Mouse (Mus musculus) lung, embryonic 15.5 days (tissue): ENCODE results near the gene Oas1h. TPM values are rescaled to one million over a fixed set of nuclear protein-coding genes. Genes with fewer than 3 reads are reported as not detected.
"Not testable (repeated sequence)": the region's sequence is repeated elsewhere in the genome, so short reads cannot be mapped to it uniquely, and the experiment has no call there.

ENCODE experiments used
- ATAC-seq: fragments of 200-750 bp; cut with Nextera tagmentation; 2 replicates; pipeline ENCODE4 v1.8.0; 2017; ENCODE audit warnings: moderate number of reproducible peaks, borderline replicate concordance; ENCODE audit not compliant: low FRiP score, low TSS enrichment; ENCODE audit errors: extremely low read depth
- H3K27ac ChIP-seq: fragments of 300-500 bp; sonication (generic); 2 replicates; pipeline ENCODE4 v1.5.1; 2015; ENCODE audit warnings: moderate library complexity, mild to moderate bottlenecking, inconsistent platforms
- H3K27me3 ChIP-seq: fragments of 300-500 bp; sonication (generic); 2 replicates; pipeline ENCODE4 v1.6.1; 2015; ENCODE audit warnings: inconsistent platforms
- H3K36me3 ChIP-seq: fragments of 300-500 bp; sonication (generic); 2 replicates; pipeline ENCODE4 v1.6.1; 2015; ENCODE audit warnings: inconsistent platforms
- H3K4me1 ChIP-seq: fragments of 300-500 bp; sonication (generic); 2 replicates; pipeline ENCODE4 v1.6.1; 2015; ENCODE audit warnings: inconsistent platforms
- H3K4me2 ChIP-seq: fragments of 300-500 bp; sonication (generic); 2 replicates; pipeline ENCODE4 v1.6.1; 2015; ENCODE audit warnings: inconsistent platforms, mild to moderate bottlenecking, moderate library complexity
- H3K4me3 ChIP-seq: fragments of 300-500 bp; sonication (generic); 2 replicates; pipeline ENCODE4 v1.5.1; 2015; ENCODE audit warnings: mild to moderate bottlenecking, inconsistent platforms
- H3K9ac ChIP-seq: fragments of 300-500 bp; sonication (generic); 2 replicates; pipeline ENCODE4 v1.6.1; 2015; ENCODE audit warnings: inconsistent platforms
- H3K9me3 ChIP-seq: fragments of 300-500 bp; sonication (generic); 2 replicates; pipeline ENCODE4 v1.6.1; 2016; ENCODE audit warnings: inconsistent platforms
- WGBS: fragments of 180-500 bp; shearing (Covaris S2); methylation state at CpG from one replicate; pipeline ENCODE4 v1.1.7; 2015; 5-methylcytosine and 5-hydroxymethylcytosine counted together
- polyA plus RNA-seq: library from polyadenylated mRNA; unstranded; fragments of >200 nt; fragmentation: Nextera tagmentation; extraction: Ambion mirVana; gene quantifications from 2 replicates; pipeline ENCODE4 v1.2.1, GENCODE M21; 2015

Gene Oas1h
- polyA plus RNA-seq, 1 experiment from 2014 or later: not detected

DNA sequence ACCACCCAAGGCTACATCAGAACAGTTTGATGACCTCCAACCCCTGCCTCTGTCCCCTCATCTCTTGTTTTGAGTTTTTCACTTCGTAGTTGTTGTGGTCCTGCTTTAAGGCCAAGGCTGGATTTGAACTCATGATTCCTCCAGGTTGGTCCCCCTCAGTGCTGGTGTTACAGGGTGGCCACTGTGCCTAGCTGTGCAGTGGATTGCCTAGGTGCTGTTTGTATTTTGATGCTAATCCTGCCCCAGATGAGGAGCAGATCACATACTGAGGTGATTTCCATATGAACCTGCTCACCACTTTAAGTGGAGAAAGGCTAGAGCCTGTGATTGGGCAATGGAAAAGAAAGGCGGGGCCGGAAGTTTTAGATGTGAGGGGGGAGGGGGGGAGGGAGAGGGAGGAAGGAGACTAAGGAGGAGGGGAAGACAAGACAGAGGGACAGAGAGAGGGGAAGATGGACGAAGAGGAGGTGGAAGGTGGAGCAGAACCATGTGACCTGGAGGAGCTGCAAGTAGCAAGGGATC lies 27.1 kb downstream of the Oas1h start:
- not testable (repeated sequence) for H3K27me3 ChIP-seq, H3K27ac ChIP-seq, H3K4me3 ChIP-seq, H3K4me2 ChIP-seq, ATAC-seq, H3K9ac ChIP-seq, H3K9me3 ChIP-seq, H3K4me1 ChIP-seq, H3K36me3 ChIP-seq
- WGBS: 28% methylated on average over 4 of the region's 4 CpGs

DNA sequence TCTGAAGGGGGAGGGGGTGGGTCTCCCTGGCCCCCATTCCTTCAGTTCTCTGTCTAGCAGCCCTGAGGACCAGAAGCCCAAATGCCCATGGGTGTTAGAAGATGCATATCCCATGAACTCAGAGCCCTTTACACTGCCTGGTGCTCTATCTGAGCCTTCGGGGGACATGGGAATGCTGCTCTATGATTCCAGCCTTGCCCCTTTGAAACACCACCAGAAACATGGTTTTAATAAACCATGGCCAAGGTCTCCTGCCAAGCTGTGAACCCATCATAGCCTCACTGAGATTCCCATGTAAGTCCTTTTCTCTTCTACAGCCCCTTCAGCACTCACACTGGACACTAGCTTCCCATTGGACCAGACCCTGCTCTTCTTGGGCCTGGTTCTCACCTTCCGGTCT lies 28.8 kb downstream of the Oas1h start:
- 65% methylated on average over 2 of the region's 2 CpGs for WGBS
- ATAC-seq: no peak
- Histone ChIP-seq H3K9me3 (no peaks in the 10 kb centered on the region), H3K9ac (no peak overlapping the region), H3K27me3 (no peaks in the 10 kb centered on the region), H3K4me2 (no peak overlapping the region), H3K4me3 (no peak overlapping the region), H3K4me1 (no peaks in the 10 kb centered on the region), H3K36me3 (no peaks in the 10 kb centered on the region), H3K27ac (no peak overlapping the region)

DNA sequence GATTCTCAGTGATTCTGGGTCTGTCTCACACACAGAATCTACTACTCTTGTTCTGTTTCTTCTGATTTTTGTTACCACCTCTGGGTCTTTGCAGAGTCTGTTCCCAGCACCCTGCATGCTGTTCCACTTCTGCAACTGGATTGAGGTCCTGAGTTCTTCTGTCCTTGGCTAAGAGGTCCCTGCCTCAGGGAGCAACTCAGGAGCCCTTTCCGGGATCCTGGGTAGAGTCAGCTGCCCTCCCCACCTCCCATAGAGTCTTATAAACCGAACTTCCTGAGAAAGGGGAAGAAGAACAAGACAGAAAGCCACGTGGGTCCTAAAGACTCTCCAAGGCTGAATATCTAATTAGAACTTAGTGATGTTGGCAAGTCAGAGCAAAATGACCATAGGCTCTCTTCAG lies 29.8 kb downstream of the Oas1h start:
- H3K27me3 ChIP-seq: no peaks in the 10 kb centered on the region
- WGBS: 49% methylated on average over 3 of the region's 3 CpGs
- no peak overlapping the region for H3K9ac ChIP-seq
- no peaks in the 10 kb centered on the region for H3K4me1 ChIP-seq
- H3K4me3 ChIP-seq: no peak overlapping the region
- H3K27ac ChIP-seq: no peak overlapping the region
- no peak for ATAC-seq
- no peak overlapping the region for H3K4me2 ChIP-seq
- H3K36me3 ChIP-seq: no peaks in the 10 kb centered on the region
- H3K9me3 ChIP-seq: no peaks in the 10 kb centered on the region

DNA sequence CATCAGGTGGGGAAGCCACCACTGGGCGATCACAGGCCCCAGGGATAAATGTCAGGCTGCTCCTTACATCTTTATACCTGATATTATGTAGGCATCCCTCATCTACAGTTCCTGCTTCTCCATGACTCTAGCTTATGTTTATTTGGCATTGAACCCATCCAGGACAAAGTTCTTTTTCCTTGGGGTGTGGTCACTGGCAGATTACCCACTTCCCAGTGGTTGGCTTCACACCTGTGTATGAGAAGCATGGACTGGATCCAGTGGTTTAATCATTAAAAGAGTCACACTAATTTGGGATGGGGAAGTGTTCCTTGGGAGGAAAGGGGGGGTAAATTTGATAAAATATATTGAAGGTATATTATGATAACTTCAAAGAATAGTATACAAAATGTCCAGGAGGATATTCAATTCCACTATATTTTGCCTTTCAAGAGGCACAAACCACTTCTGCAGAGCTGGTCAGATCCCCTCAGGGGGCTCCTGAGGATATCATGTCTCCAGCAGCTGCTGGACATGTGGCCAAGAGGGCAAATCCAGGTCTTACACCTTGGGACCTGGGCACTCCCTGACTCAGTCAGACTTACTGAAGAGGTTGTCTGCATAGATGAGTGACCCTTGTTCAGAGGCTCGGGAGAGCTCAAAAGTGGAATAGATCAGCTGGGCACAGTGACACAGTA lies 30.5 kb downstream of the Oas1h start:
- not testable (repeated sequence) for ATAC-seq, H3K27me3 ChIP-seq, H3K9ac ChIP-seq, H3K4me2 ChIP-seq, H3K4me3 ChIP-seq, H3K4me1 ChIP-seq, H3K9me3 ChIP-seq, H3K27ac ChIP-seq, H3K36me3 ChIP-seq
- WGBS: 69% methylated on average over 2 of the region's 2 CpGs

DNA sequence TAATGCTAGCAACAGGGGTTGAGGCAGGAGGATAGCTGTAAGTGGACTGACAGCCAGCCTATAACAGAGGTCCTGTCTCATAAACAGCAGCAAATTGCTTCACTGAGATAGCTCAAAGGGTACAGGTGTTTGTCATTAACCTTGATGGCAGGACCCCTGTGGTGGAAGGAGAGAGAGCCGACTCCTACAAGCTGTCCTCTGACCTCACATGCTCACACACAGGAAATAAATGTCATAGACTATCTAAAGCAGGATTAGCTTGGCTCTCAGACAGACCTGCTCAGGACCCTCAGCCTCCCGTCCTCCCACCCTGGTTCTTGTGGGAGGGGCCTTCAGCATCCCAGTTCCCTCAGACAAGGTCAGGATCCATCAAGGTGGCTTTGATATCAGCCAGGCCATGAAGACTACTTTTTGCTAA lies 31.0 kb downstream of the Oas1h start:
- Histone ChIP-seq H3K36me3 (no peaks in the 10 kb centered on the region), H3K27me3 (no peaks in the 10 kb centered on the region), H3K9ac (no peak overlapping the region), H3K4me1 (no peaks in the 10 kb centered on the region), H3K27ac (no peak overlapping the region), H3K4me3 (no peak overlapping the region), H3K9me3 (no peaks in the 10 kb centered on the region), H3K4me2 (no peak overlapping the region)
- WGBS: 39% methylated on average over 2 of the region's 2 CpGs
- ATAC-seq: no peak

DNA sequence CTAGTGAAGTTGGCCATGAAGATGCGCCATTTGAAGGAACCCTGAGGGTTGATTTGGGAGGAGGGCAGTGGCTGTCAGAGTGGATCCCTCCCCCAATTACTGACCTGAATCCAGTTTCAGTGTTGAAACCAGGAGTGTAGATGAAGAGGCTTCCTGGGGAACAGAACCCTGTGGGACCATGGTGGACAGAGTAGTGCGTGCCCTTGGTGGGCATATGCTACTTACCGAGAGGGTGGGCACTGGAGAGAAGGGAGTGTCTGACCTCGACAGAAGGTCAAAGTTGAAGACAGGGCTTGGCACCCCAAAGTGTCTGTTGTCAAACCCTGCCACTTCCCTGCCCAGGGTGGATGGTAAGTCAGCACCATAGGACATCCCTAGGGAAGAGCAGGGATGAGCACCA lies 32.6 kb downstream of the Oas1h start:
- not testable (repeated sequence) for H3K4me2 ChIP-seq

DNA sequence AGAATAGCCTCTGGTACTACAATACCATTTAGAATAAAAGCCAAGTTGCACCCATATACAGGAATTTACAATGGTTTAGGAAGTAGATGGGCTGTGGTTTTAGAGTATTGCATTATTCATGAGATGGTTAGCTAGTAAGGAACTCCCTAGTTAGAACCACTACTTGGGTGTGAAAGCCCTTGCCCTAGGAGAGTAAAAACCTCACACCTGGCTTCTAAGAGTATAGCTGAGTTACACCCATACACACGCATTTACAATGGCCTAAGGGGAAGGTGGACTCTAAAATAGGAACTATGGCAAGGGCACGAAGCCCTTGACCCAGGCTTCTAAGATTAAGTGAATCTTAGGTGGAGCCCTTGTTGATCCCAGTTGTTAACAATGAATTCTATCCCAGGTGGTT lies 33.5 kb downstream of the Oas1h start:
- H3K9me3 ChIP-seq, H3K27ac ChIP-seq, H3K4me3 ChIP-seq, H3K27me3 ChIP-seq, H3K36me3 ChIP-seq, H3K9ac ChIP-seq, H3K4me2 ChIP-seq, H3K4me1 ChIP-seq, ATAC-seq: not testable (repeated sequence)
- WGBS: 70% methylated on average over 2 of the region's 2 CpGs

More for the DNA sequence above, 32.6 kb downstream of the Oas1h start:
- 86% methylated on average over 4 of the region's 4 CpGs for WGBS
- not testable (repeated sequence) for H3K9ac ChIP-seq, ATAC-seq, H3K4me3 ChIP-seq, H3K9me3 ChIP-seq, H3K4me1 ChIP-seq, H3K27ac ChIP-seq, H3K36me3 ChIP-seq, H3K27me3 ChIP-seq

DNA sequence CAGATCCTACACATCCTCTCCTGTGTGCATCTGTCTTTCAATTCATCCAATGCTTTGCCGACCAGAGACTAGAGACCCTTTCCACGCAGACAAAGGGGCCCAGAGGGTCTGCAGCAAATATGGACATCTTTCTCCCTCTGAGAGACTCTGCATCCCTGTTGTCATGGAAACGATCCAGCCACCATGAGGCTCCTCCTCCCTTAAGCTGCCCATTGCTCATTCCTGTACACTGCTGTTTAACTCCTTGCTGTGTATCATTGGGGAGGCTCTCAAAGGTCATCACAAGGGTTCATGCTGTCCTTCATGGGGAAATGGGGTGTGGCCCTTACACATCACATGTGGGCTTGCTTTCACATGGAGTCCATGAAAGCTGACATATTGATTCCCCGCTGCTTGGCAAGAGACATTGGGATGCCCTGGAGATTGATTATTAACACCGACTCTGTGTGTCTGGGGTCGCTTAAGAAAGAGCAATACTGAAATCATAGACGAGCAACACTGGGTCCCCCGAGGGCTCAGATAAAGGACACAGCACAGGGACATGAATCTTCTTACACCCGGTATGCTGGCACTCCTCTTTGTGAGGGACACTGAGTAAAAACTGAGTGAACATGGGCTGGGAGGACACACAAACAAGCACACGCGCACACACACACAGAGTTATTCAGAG lies 34.1 kb downstream of the Oas1h start:
- Histone ChIP-seq H3K4me3 (no peak overlapping the region), H3K4me2 (no peak overlapping the region), H3K27ac (no peak overlapping the region), H3K27me3 (no peaks in the 10 kb centered on the region), H3K4me1 (no peaks in the 10 kb centered on the region), H3K9me3 (no peaks in the 10 kb centered on the region), H3K9ac (no peak overlapping the region), H3K36me3 (no peaks in the 10 kb centered on the region)
- ATAC-seq: no peak
- WGBS: 84% methylated on average over 11 of the region's 11 CpGs

DNA sequence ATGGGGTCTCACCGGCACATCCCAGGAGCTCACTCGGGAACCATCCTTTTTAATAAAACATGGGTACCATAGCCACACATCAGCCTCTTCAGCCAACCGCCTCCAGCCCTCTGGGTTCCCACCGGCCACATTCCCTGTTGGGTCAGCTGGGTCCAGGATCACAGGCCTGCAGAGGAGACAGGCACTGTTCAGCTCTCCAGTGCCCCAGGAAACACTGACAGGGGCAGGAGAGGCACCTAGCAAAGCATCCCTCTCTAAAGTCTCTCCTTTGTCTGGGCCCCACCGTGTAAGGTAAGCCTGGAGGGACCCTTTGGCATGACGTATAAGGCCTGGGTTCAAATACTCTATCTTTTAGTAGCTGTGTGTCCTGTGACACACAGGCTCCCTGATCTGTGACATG lies 37.1 kb downstream of the Oas1h start:
- 81% methylated on average over 6 of the region's 6 CpGs for WGBS
- Histone ChIP-seq H3K4me3 (no peak overlapping the region), H3K4me1 (no peaks in the 10 kb centered on the region), H3K9me3 (no peaks in the 10 kb centered on the region), H3K36me3 (no peaks in the 10 kb centered on the region), H3K27me3 (no peaks in the 10 kb centered on the region), H3K9ac (no peak overlapping the region), H3K4me2 (no peak overlapping the region), H3K27ac (no peak overlapping the region)
- ATAC-seq: no peak

DNA sequence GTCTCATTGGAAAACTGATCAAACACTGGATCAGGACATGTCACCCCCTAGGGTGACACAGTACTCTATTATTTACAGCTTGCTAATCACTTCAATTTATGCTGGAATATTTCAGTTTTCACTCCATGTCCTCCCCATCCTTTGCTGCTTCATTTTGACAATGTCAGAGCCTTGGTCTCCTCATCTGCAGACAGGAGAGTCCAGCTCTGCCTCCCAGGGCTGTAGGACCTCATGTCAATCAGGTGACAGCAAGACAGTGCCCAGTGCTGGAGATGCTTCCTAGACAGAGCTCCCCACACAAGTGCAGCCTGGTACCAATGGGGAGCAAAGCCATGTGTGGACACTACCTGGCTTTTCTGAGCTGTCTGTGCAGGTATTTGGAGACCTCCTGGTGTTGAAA lies 37.5 kb downstream of the Oas1h start:
- Histone ChIP-seq H3K27me3 (no peaks in the 10 kb centered on the region), H3K27ac (no peak overlapping the region), H3K9ac (no peak overlapping the region), H3K9me3 (no peaks in the 10 kb centered on the region), H3K4me1 (no peaks in the 10 kb centered on the region), H3K36me3 (no peaks in the 10 kb centered on the region), H3K4me3 (no peak overlapping the region), H3K4me2 (no peak overlapping the region)
- no peak for ATAC-seq

DNA sequence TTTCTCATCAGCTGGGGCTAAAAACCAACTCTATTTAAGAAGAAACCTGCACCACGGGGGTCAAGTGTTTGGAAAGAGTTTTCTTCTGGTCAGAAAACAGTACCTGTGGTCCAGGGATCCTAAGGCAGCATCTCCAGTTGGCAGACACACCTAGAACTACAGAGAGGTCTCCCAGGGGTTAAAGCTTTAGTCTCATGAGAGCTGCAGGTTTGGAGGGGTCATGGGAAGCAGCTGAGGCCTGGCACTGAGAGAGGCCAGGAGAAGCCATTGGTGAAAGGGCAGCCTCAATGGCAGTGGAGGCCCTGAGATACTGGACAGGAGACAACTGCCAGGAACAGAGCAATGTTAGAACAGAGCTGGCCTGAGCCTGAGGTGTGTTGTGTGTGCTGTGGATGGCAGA lies 39.4 kb downstream of the Oas1h start:
- no peak overlapping the region for H3K27ac ChIP-seq
- H3K4me2 ChIP-seq: no peak overlapping the region
- no peaks in the 10 kb centered on the region for H3K27me3 ChIP-seq
- WGBS: 40% methylated on average over 1 of the region's 1 CpGs
- no peaks in the 10 kb centered on the region for H3K9me3 ChIP-seq
- ATAC-seq: no peak
- H3K9ac ChIP-seq: no peak overlapping the region
- H3K4me1 ChIP-seq: no peaks in the 10 kb centered on the region
- no peak overlapping the region for H3K4me3 ChIP-seq
- no peaks in the 10 kb centered on the region for H3K36me3 ChIP-seq

DNA sequence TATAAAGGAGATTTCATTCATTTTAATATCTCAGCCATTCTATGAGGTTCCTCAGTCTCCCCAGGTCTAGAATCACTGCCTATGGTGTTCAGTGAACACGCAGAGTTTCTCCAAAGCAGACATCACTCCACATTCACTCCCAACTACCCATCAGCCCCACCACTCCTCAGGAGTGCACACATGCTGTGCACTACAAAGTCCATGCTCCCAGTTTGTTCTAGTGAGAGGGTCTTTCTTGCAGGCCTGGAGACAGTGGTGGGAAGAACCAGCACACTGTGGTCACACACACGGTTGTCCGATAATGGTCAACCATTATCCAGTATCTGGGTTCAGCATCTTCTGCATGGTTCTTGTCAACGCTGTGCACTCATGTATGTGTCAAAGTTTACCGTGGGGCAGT lies 40.8 kb downstream of the Oas1h start:
- Histone ChIP-seq H3K9ac (no peak overlapping the region), H3K4me2 (no peak overlapping the region), H3K4me3 (no peak overlapping the region), H3K27me3 (no peaks in the 10 kb centered on the region), H3K9me3 (no peaks in the 10 kb centered on the region), H3K4me1 (no peaks in the 10 kb centered on the region), H3K36me3 (no peaks in the 10 kb centered on the region), H3K27ac (no peak overlapping the region)
- 91% methylated on average over 5 of the region's 5 CpGs for WGBS
- no peak for ATAC-seq
